Mouse (Mus musculus): Measurements from ENCODE around the gene Mup15.
"Not testable (repeated sequence)": the region's sequence is repeated elsewhere in the genome, so short reads cannot be mapped to it uniquely, and the experiment has no call there.

The Mup15 gene
- long read RNA-seq, experiment 1 = 0 reads
- long read RNA-seq, experiment 2 = 0 reads

- intact Hi-C loops (cut with DNase I) = not testable (repeated sequence)
Measured at GRCm38 (mm10) chr4:61439643-61440042, at the start of gene Mup15. TSS of gene Mup15 (minus strand) at chr4:61439743.

All from adrenal gland (tissue).